Mouse (Mus musculus) neural tube, embryonic 13.5 days (tissue): Measurements from ENCODE around the gene Frmd4a. TPM values are rescaled to one million over a fixed set of nuclear protein-coding genes. Genes with fewer than 3 reads are reported as not detected.

ENCODE experiments used
- ATAC-seq: fragments of 200-750 bp; cut with Nextera tagmentation; 2 replicates; pipeline ENCODE4 v1.8.0; 2017; ENCODE audit warnings: low read depth, mild to moderate bottlenecking, moderate TSS enrichment, moderate library complexity
- H3K27ac ChIP-seq: fragments of 300-500 bp; sonication (generic); replicated peaks from 2 replicates; pipeline ENCODE4 v1.5.1; 2015; ENCODE audit warnings: moderate library complexity, mild to moderate bottlenecking, inconsistent platforms
- H3K27me3 ChIP-seq: fragments of 300-500 bp; sonication (generic); 2 replicates; pipeline ENCODE4 v1.6.1; 2015; ENCODE audit warnings: mild to moderate bottlenecking, inconsistent platforms
- H3K36me3 ChIP-seq: fragments of 300-500 bp; sonication (generic); 2 replicates; pipeline ENCODE4 v1.6.1; 2015; ENCODE audit warnings: mild to moderate bottlenecking, inconsistent platforms
- H3K4me1 ChIP-seq: fragments of 300-500 bp; sonication (generic); replicated peaks from 2 replicates; pipeline ENCODE4 v1.6.1; 2015; ENCODE audit warnings: inconsistent platforms
- H3K4me2 ChIP-seq: fragments of 300-500 bp; sonication (generic); 2 replicates; pipeline ENCODE4 v1.6.1; 2015; ENCODE audit warnings: inconsistent platforms, mild to moderate bottlenecking, moderate library complexity
- H3K4me3 ChIP-seq: fragments of 300-500 bp; sonication (generic); 2 replicates; pipeline ENCODE4 v1.5.1; 2015; ENCODE audit warnings: mild to moderate bottlenecking, inconsistent platforms
- H3K9ac ChIP-seq: fragments of 300-500 bp; sonication (generic); 2 replicates; pipeline ENCODE4 v1.6.1; 2015; ENCODE audit warnings: moderate library complexity, mild to moderate bottlenecking, inconsistent platforms
- H3K9me3 ChIP-seq: fragments of 300-500 bp; sonication (generic); 2 replicates; pipeline ENCODE4 v1.6.1; 2016; ENCODE audit warnings: inconsistent platforms
- WGBS: fragments of 180-500 bp; shearing (Covaris S2); methylation state at CpG from one replicate; pipeline ENCODE4 v1.1.7; 2015; 5-methylcytosine and 5-hydroxymethylcytosine counted together
- polyA plus RNA-seq: library from polyadenylated mRNA; unstranded; fragments of >200 nt; fragmentation: Nextera tagmentation; extraction: Ambion mirVana; gene quantifications from 2 replicates; pipeline ENCODE4 v1.2.1, GENCODE M21; 2015

The Frmd4a gene
- polyA plus RNA-seq, 1 experiment from 2014 or later = 49.2 TPM

DNA sequence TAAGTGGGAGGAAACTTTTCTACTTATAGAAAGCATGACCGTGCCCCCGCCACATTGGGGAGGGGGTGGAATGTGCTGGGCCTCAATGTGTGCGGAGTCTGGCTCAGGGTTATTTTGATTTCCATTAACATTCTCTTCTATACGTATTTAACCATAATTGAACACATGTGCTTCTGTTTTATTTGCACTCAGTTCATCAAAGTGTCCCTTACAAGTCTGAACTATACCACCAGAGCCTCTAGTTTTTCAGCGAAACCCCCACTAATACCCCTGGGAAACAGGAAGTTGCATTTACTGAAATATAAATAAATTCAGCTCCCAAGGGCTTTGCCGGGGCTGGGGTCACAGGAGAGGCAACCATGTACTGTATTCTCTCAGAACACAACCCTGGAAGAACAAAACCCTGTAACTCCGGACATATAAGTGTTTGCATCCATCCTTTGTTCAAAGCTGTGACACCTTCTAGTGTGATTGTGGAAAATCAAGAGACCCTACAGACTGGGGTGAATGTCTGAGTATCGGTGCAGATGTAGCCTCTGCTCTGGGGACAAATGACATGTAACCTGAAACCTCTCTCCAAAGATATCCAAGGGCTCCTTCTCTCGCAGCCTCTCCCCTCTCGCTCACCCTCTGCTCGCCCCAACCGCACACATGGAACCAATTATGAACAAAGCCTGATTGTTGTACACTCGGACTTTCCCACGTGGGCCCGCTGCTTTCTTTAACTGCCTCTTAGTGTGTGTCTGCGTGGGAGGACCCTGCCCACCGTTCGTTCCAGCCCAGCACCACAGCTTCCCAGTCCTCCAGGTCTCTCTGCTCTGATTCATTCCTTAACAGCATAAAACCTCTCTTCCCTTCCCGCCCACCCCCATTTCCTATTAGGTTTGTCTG is 281.1 kb downstream of the Frmd4a start:
- Histone ChIP-seq H3K27ac (peak overlapping the region; percentile 74), H3K4me1 (peaks cover 51% of the 10 kb centered on the region), H3K4me3 (0 out of 2 replicates have a peak overlapping the region, but pooled peaks have one; percentile 8), H3K36me3 (no peaks in the 10 kb centered on the region), H3K9ac (peak overlapping the region; percentile 26; the same call in 1 of the 2 replicates), H3K4me2 (peak overlapping the region; percentile 46), H3K27me3 (no peaks in the 10 kb centered on the region), H3K9me3 (no peaks in the 10 kb centered on the region)
- 7% methylated on average over 19 of the region's 19 CpGs for WGBS
- ATAC-seq = peak; percentile 65

DNA sequence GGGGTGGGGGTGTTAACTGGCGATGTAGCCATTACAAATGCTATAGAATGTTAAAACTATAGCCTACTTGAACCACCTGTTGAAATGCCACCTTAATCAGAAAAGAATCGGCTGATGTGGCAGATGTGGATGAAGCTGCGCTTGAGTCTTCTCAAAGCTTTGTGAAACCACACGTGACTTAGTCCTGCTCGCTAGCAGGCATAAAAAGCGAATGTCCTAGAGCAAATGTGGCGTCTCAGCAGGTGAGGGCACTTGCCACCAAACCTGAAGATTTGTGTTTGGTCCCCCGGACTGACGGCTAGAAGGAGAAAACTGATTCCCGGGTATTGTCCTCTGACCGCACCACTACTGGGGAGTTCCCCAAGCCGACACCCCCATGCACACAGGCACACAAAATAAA is 282.1 kb downstream of the Frmd4a start:
- Histone ChIP-seq H3K27ac (peak overlapping the region; percentile 74; the same call in 1 of the 2 replicates), H3K4me3 (no peak overlapping the region), H3K36me3 (no peaks in the 10 kb centered on the region), H3K9ac (no peak overlapping the region), H3K4me2 (peak overlapping the region; percentile 46), H3K27me3 (no peaks in the 10 kb centered on the region), H3K4me1 (peaks cover 51% of the 10 kb centered on the region), H3K9me3 (no peaks in the 10 kb centered on the region)
- WGBS = 51% methylated on average over 12 of the region's 12 CpGs
- no peak for ATAC-seq

DNA sequence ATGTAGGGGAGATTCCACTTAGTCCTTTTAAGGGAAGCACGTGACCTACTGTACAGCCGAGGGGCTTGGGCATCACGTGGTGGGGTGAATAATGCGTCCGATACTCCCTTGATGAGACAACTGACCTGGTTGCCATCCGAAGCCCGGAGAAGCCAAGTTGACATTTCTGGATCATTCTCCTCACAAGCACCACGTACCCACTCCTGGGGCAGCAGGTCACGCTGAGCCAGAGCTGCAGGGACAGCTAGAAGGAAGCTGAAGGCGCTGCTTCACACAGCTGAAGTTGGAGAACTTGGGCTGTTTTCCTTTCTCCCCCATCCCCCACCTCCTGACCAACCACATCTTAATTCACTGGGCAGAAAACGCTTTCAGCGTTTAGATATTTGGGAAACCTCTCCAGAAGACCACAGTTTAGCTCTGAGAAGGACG is 282.9 kb downstream of the Frmd4a start:
- WGBS = 33% methylated on average over 13 of the region's 13 CpGs
- peak overlapping the region; percentile 53 for H3K9ac ChIP-seq
- H3K27ac ChIP-seq = peak overlapping the region; percentile 71
- no peaks in the 10 kb centered on the region for H3K9me3 ChIP-seq
- no peaks in the 10 kb centered on the region for H3K36me3 ChIP-seq
- no peaks in the 10 kb centered on the region for H3K27me3 ChIP-seq
- H3K4me3 ChIP-seq = peak overlapping the region; percentile 27
- ATAC-seq = no peak
- peak overlapping the region; percentile 50 for H3K4me2 ChIP-seq
- peaks cover 51% of the 10 kb centered on the region for H3K4me1 ChIP-seq

DNA sequence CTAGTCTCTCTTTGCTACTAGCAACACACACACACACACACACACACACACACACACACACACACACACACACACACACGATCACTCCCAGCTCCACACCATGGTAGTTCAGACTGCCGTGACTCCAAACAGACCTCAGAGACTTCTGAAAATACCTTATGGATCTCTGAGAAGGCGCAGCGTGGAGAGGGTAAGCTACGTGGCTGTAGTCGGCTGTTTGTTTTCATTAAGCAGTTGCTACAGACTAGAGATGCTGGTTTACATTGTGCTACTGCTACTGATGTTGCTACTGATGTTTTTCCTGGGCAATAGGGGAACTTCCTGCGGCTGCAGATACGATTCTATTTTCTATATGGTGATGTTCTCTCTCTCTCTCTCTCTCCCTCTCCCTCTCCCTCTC is 283.3 kb downstream of the Frmd4a start:
- peak overlapping the region; percentile 71 for H3K27ac ChIP-seq
- H3K9ac ChIP-seq = peak overlapping the region; percentile 53
- 0 out of 2 replicates have a peak, but pooled peaks have one; percentile 24 for ATAC-seq
- peak overlapping the region; percentile 50 for H3K4me2 ChIP-seq
- WGBS = 28% methylated on average over 8 of the region's 8 CpGs
- H3K36me3 ChIP-seq = no peaks in the 10 kb centered on the region
- H3K9me3 ChIP-seq = no peaks in the 10 kb centered on the region
- no peaks in the 10 kb centered on the region for H3K27me3 ChIP-seq
- H3K4me1 ChIP-seq = peaks cover 51% of the 10 kb centered on the region
- H3K4me3 ChIP-seq = peak overlapping the region; percentile 27

DNA sequence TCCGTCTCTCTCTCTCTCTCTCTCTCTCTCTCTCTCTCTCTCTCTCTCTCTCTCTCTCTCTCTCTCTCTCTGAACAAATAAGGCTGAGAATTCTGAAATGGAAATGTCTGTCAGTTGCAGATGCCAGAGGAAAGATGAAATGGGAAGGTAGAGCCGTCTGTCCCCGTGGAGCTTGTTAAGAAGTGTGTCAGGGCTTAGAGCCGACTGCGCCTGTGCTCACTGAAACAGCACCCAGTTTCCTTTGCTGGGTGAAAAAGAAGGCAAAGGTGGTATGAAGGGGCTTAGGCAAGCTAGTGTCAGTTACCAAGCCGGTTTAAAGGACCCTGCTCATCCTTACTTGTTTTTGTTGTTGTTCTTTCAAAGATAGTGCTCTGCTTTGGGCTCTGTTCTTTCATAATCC is 283.7 kb downstream of the Frmd4a start:
- H3K27me3 ChIP-seq = no peaks in the 10 kb centered on the region
- 34% methylated on average over 5 of the region's 6 CpGs for WGBS
- H3K4me2 ChIP-seq = peak overlapping the region; percentile 40
- ATAC-seq = no peak
- peak overlapping the region; percentile 22 for H3K4me3 ChIP-seq
- H3K9me3 ChIP-seq = no peaks in the 10 kb centered on the region
- peak overlapping the region; percentile 71 for H3K27ac ChIP-seq
- H3K36me3 ChIP-seq = no peaks in the 10 kb centered on the region
- H3K9ac ChIP-seq = peak overlapping the region; percentile 57; the same call in 1 of the 2 replicates
- peaks cover 52% of the 10 kb centered on the region for H3K4me1 ChIP-seq

DNA sequence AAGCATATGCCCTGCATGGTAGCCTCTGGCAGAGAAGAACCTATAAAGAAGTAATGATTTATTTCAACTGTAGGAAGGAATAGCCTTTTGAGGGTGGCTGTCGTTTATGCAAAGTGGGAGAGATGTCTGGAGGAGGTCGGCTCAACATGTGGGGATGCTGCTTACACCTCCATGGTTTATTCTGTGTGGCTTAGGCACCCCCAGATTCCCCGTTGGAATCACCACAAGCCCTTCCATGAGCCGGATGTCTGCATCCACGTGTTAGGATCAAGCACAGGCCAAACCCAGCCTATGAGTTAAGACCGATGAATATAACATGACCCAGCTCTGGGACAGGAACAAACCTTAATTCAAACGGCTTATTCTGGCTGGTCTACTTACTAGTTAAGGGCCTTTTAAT is 284.2 kb downstream of the Frmd4a start:
- Histone ChIP-seq H3K27ac (peak overlapping the region; percentile 71), H3K9me3 (no peaks in the 10 kb centered on the region), H3K27me3 (no peaks in the 10 kb centered on the region), H3K36me3 (no peaks in the 10 kb centered on the region), H3K4me2 (peak overlapping the region; percentile 40), H3K9ac (peak overlapping the region; percentile 57; the same call in 1 of the 2 replicates), H3K4me1 (peaks cover 56% of the 10 kb centered on the region), H3K4me3 (peak overlapping the region; percentile 22)
- WGBS = 39% methylated on average over 7 of the region's 7 CpGs
- no peak for ATAC-seq

DNA sequence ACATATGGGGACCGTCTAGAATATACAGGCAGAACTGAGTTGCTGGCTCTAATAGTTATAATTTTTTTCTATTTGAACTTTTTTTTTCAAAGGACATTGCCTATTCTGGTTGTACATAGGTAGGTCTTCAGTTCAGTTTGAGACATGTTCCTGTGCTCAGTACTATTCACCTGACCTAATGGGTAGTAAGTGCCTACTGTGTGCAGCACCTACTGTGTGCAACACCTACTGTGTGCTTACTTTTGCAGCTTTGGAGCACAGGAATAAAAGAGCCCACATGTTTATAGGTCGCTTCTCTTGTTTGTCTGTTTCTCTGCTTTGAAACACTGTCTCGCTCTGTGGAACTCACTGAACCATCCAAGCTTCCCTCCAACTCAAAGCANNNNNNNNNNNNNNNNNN is 284.6 kb downstream of the Frmd4a start:
- Histone ChIP-seq H3K27me3 (no peaks in the 10 kb centered on the region), H3K4me3 (no peak overlapping the region), H3K36me3 (no peaks in the 10 kb centered on the region), H3K27ac (no peak overlapping the region), H3K4me1 (peaks cover 54% of the 10 kb centered on the region), H3K4me2 (peak overlapping the region; percentile 40), H3K9me3 (no peaks in the 10 kb centered on the region), H3K9ac (no peak overlapping the region)
- ATAC-seq = no peak
- WGBS = 90% methylated on average over 3 of the region's 3 CpGs

DNA sequence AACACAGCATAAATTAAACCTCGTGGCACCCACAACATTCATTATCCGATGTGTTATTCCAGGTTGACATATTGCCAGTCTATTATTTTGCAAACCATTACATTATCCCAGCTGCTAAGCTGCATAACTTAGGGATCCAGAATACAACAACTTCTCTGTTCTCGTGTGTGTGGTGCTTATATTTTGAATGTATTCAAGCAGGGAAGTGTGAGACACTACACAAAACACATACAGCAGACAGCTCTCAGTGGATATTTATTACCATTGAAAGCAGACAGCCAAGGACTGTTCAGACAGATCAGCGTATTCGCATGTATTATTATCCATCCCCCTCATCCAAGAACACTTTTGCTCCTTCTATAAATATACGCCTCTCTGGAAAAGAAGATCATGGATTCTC is 289.6 kb downstream of the Frmd4a start:
- Histone ChIP-seq H3K9ac (no peak overlapping the region), H3K4me1 (peaks cover 13% of the 10 kb centered on the region; the same call in 1 of the 2 replicates), H3K27me3 (no peaks in the 10 kb centered on the region), H3K9me3 (no peaks in the 10 kb centered on the region), H3K36me3 (no peaks in the 10 kb centered on the region), H3K27ac (no peak overlapping the region), H3K4me3 (no peak overlapping the region), H3K4me2 (no peak overlapping the region)
- 46% methylated on average over 6 of the region's 6 CpGs for WGBS
- no peak for ATAC-seq

DNA sequence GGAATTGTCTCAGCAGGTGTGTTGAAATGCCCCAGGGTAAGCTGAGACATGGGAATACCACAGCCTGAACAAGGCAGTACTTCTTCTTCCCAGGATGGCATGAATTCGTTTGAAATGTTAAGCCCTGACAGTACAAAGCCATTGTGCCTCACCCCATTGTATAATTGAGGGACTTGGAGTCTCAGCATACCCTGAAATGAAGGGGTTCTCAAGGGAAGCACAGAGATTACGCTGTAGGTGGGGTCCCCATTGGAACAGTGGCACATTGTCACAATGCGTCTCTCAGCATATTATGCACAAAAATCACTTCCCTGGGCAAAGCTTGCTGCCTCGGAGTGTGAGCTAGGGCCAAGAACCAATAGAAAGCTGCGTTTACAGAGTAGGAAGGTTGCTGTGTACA is 297.0 kb downstream of the Frmd4a start:
- Histone ChIP-seq H3K9me3 (no peaks in the 10 kb centered on the region), H3K27ac (no peak overlapping the region), H3K36me3 (no peaks in the 10 kb centered on the region), H3K4me3 (no peak overlapping the region), H3K4me2 (no peak overlapping the region), H3K27me3 (no peaks in the 10 kb centered on the region), H3K9ac (no peak overlapping the region), H3K4me1 (no peaks in the 10 kb centered on the region)
- 75% methylated on average over 5 of the region's 5 CpGs for WGBS
- no peak for ATAC-seq

DNA sequence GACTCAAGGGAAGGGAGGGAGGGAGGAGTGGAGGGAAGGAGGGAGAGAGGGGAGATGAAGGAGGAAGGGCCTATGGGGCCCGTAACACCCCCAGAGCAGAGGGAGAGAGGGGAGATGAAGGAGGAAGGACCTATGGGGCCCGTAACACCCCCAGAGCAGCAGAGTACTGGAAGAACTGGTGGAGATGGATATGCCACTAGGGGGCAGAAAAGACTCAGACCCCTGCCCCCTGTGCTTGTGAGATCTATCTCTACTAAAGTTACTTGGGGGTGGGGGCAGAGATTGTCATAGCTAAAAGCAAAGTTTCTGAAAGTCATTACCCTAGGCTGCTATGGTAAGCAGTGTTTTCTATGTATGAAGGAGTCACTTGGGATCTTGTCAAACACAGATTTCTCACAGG is 299.1 kb downstream of the Frmd4a start:
- H3K27me3 ChIP-seq = no peaks in the 10 kb centered on the region
- no peaks in the 10 kb centered on the region for H3K9me3 ChIP-seq
- no peaks in the 10 kb centered on the region for H3K36me3 ChIP-seq
- H3K4me1 ChIP-seq = no peaks in the 10 kb centered on the region
- H3K4me2 ChIP-seq = no peak overlapping the region
- no peak overlapping the region for H3K4me3 ChIP-seq
- no peak for ATAC-seq
- H3K9ac ChIP-seq = no peak overlapping the region
- 67% methylated on average over 2 of the region's 2 CpGs for WGBS
- H3K27ac ChIP-seq = no peak overlapping the region

DNA sequence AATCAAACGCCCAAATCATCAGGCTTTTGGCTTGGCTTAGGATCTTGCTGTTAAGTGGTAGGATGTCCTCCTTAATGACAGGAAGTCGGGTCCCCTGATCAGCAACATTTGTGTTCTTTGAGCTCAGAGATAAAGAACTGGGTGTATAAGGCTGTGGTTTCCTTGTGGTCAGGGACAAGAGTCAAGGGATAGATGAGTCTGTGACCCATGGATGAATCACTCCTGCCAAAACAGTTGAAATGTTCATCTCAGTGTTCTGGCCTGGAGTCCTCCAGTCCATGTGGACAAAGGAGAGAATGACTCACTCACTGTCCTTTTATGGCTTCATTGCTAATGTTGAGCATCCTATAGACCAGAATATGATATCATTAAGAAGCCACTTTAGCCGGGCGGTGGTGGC is 300.6 kb downstream of the Frmd4a start:
- H3K9ac ChIP-seq = no peak overlapping the region
- no peaks in the 10 kb centered on the region for H3K9me3 ChIP-seq
- H3K4me3 ChIP-seq = no peak overlapping the region
- no peaks in the 10 kb centered on the region for H3K27me3 ChIP-seq
- no peak overlapping the region for H3K27ac ChIP-seq
- no peak overlapping the region for H3K4me2 ChIP-seq
- no peaks in the 10 kb centered on the region for H3K36me3 ChIP-seq
- WGBS = 80% methylated on average over 4 of the region's 4 CpGs
- H3K4me1 ChIP-seq = no peaks in the 10 kb centered on the region
- ATAC-seq = no peak

DNA sequence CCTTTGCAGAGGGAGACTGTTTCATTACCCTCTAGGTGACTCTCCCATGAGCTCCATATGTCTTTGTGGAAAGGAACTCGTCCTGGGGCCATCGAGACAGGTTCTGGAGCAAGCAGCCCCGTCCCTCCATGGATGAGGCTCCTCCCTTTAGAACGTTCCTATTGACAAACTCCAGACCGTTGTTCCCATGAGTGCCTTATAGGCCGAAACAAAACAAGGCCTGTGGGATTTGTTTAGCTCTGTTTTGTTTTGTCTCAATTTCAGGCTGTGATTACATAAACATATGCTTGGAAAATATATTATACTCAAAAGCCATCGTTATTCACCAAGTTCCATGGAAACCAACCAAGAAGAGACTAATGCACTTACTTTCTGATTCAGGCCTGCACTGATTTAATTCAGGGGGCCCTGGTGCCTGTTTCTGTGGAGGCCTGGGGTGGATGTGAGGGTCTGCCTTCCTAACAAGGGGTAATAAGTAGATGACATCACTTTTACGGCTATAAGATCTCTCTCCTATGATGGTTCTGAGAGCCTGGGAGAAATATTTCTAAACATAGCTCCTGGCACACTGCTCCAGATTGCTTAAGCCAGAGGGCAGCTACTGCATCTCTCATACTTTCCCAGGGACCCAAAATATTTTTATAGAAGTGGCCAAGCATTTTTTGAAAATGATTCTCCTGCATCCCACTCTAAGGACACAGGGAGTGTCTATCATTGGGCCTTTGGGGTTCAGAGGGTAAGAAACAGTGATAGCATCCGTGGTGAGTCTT is 308.9 kb downstream of the Frmd4a start:
- WGBS = 65% methylated on average over 9 of the region's 9 CpGs
- Histone ChIP-seq H3K4me2 (no peak overlapping the region), H3K27ac (no peak overlapping the region), H3K4me1 (no peaks in the 10 kb centered on the region), H3K9me3 (no peaks in the 10 kb centered on the region), H3K36me3 (no peaks in the 10 kb centered on the region), H3K9ac (no peak overlapping the region), H3K4me3 (no peak overlapping the region), H3K27me3 (no peaks in the 10 kb centered on the region)
- no peak for ATAC-seq
